Mouse (Mus musculus): ENCODE data around the gene Gm14403.

DNA sequence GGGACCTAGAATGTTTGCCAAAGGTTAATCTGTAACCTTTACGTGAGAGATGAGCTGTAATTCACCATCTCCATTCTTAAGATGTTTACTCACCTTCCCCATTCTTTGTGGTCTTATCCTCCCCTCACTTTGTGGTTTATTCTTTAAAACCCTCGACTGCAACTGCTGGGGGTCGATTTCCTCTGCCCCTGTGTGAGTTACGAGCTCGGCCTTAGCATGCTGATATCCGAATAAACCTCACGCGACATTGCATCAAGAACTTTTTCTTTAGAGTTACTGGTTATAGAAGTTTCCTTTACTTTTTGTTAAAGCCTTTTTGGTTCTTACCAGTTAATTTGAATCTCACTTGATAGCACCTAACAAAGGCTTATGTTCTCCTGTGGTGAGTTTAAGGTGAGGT is 22.0 kb downstream of the Gm14403 start:
- TF ChIP-seq CTCF (IDR thresholded peaks at IDR 0.05; ENCODE audit: insufficient read depth, low read length) (no peak), POLR2A (IDR thresholded peaks at IDR 0.05; ENCODE audit: borderline replicate concordance, extremely low read depth, low read depth, low read length) (no peak)
